Mouse (Mus musculus) midbrain, embryonic 12.5 days (tissue): ENCODE data around the gene Otulin. TPM values are rescaled to one million over a fixed set of nuclear protein-coding genes. Genes with fewer than 3 reads are reported as not detected.
A peak's percentile ranks its signal among the peaks of the same experiment; 100 is the strongest.

Experiments used
- ATAC-seq: fragments of 200-750 bp; cut with Nextera tagmentation; 2 replicates; pipeline ENCODE4 v1.8.0; 2017; ENCODE audit warnings: low read depth, moderate TSS enrichment, moderate library complexity; ENCODE audit not compliant: low FRiP score
- H3K27ac ChIP-seq: fragments of 300-500 bp; sonication (generic); replicated peaks from 2 replicates; pipeline ENCODE4 v1.5.1; 2016; ENCODE audit warnings: mild to moderate bottlenecking
- H3K27me3 ChIP-seq: fragments of 300-500 bp; sonication (generic); 2 replicates; pipeline ENCODE4 v1.6.1; 2016; ENCODE audit warnings: mild to moderate bottlenecking
- H3K36me3 ChIP-seq: fragments of 300-500 bp; sonication (generic); 2 replicates; pipeline ENCODE4 v1.6.1; 2016
- H3K4me1 ChIP-seq: fragments of 300-500 bp; sonication (generic); 2 replicates; pipeline ENCODE4 v1.6.1; 2016
- H3K4me2 ChIP-seq: fragments of 300-500 bp; sonication (generic); replicated peaks from 2 replicates; pipeline ENCODE4 v1.6.1; 2016; ENCODE audit warnings: mild to moderate bottlenecking, moderate library complexity
- H3K4me3 ChIP-seq: fragments of 300-500 bp; sonication (generic); 2 replicates; pipeline ENCODE4 v1.5.1; 2016; ENCODE audit warnings: mild to moderate bottlenecking
- H3K9ac ChIP-seq: fragments of 300-500 bp; sonication (generic); replicated peaks from 2 replicates; pipeline ENCODE4 v1.6.1; 2016; ENCODE audit warnings: mild to moderate bottlenecking, moderate library complexity
- H3K9me3 ChIP-seq: fragments of 300-500 bp; sonication (generic); 2 replicates; pipeline ENCODE4 v1.6.1; 2016; ENCODE audit warnings: mild to moderate bottlenecking
- WGBS: fragments of 180-500 bp; shearing (Covaris S2); methylation state at CpG from one replicate; pipeline ENCODE4 v1.1.7; 2016; 5-methylcytosine and 5-hydroxymethylcytosine counted together
- polyA plus RNA-seq: library from polyadenylated mRNA; unstranded; fragments of >200 nt; fragmentation: Nextera tagmentation; extraction: Ambion mirVana; gene quantifications from 2 replicates; pipeline ENCODE4 v1.2.1, GENCODE M21; 2016

Otulin gene
- polyA plus RNA-seq, 1 experiment from 2014 or later = 29.0 TPM

DNA sequence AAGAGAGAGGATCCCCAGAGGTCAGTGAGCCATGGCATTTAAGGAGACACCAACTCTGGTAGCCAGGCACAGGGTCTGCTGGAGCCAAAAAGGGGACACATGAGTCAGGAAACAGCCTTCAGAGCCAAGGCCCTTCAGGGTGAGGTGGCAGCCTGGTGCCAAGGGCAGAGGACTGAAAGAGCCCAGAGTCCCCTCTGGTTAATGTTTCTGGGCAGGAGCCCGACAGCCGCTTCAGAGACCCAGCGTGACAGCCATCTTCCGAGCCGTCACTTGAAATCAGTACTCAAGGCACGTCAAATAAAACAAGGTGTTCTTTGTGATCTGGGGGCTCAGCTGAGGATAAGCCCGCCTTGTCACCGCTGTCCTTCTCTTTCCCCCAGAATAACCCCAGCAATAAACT lies 59.3 kb downstream of the Otulin start:
- Histone ChIP-seq H3K27me3 (no peaks in the 10 kb centered on the region), H3K4me3 (no peak overlapping the region), H3K27ac (no peak overlapping the region), H3K9me3 (no peaks in the 10 kb centered on the region), H3K9ac (no peak overlapping the region), H3K36me3 (peaks cover 20% of the 10 kb centered on the region), H3K4me1 (no peaks in the 10 kb centered on the region), H3K4me2 (no peak overlapping the region)
- WGBS = 89% methylated on average over 8 of the region's 8 CpGs
- ATAC-seq = no peak

- WGBS = 92% methylated on average over 4 of the region's 4 CpGs
- Histone ChIP-seq H3K27ac (no peak overlapping the region), H3K4me2 (no peak overlapping the region), H3K4me3 (no peak overlapping the region), H3K36me3 (peaks cover 23% of the 10 kb centered on the region), H3K27me3 (no peaks in the 10 kb centered on the region), H3K9me3 (no peaks in the 10 kb centered on the region), H3K9ac (no peak overlapping the region), H3K4me1 (no peaks in the 10 kb centered on the region)
- no peak for ATAC-seq
Measured at GRCm38 (mm10) chr15:27570385-27570784, 60.1 kb downstream of the Otulin start.

DNA sequence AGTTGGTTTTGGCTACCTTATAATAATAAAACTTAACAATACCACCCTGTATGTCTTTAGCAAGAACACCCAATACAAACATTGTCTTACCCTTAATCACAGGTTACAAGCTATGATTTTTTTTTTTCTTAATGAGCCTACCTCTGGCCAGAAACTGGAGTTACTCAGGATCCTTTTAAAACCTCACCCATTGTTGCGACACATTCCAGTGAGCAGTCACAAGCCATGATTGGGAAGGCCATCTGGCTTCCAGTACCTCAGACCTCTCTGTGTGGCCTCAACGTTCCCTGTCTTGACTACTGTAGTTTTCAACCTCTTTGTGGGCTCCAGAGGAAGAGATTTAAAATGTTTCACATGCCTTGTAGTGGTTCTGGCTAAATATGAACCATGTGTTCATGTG lies 60.6 kb downstream of the Otulin start:
- Histone ChIP-seq H3K9ac (no peak overlapping the region), H3K27me3 (no peaks in the 10 kb centered on the region), H3K27ac (no peak overlapping the region), H3K9me3 (no peaks in the 10 kb centered on the region), H3K4me2 (no peak overlapping the region), H3K4me3 (no peak overlapping the region), H3K36me3 (peaks cover 24% of the 10 kb centered on the region), H3K4me1 (no peaks in the 10 kb centered on the region)
- no peak for ATAC-seq
- 80% methylated on average over 2 of the region's 2 CpGs for WGBS

DNA sequence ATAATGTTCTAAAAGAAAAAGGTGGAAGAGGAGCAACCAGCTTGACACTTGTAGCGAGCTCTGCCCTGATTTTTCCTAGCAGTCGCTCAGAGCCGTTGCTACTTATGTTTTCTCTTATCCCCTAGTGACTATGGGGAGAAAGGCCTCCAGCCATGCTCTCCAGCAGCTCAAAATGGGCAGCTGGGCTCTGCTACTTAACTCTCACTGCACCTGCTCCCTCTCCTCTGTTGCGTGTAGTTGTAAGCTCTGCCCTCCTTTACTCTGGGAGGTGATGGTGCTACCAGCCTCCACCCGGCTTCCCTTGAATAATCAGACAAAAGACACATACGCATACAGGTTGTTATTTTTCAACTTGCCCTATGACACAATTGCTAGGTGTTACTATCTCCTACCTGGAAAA lies 62.1 kb downstream of the Otulin start:
- no peak overlapping the region for H3K27ac ChIP-seq
- peaks cover 27% of the 10 kb centered on the region for H3K36me3 ChIP-seq
- no peak overlapping the region for H3K4me3 ChIP-seq
- no peak overlapping the region for H3K9ac ChIP-seq
- WGBS = 79% methylated on average over 6 of the region's 6 CpGs
- H3K4me2 ChIP-seq = no peak overlapping the region
- H3K27me3 ChIP-seq = no peaks in the 10 kb centered on the region
- H3K9me3 ChIP-seq = no peaks in the 10 kb centered on the region
- no peaks in the 10 kb centered on the region for H3K4me1 ChIP-seq
- peak; percentile 70 for ATAC-seq

- no peak for ATAC-seq
- peaks cover 20% of the 10 kb centered on the region for H3K36me3 ChIP-seq
Measured at GRCm38 (mm10) chr15:27567356-27567755, 63.1 kb downstream of the Otulin start.

DNA sequence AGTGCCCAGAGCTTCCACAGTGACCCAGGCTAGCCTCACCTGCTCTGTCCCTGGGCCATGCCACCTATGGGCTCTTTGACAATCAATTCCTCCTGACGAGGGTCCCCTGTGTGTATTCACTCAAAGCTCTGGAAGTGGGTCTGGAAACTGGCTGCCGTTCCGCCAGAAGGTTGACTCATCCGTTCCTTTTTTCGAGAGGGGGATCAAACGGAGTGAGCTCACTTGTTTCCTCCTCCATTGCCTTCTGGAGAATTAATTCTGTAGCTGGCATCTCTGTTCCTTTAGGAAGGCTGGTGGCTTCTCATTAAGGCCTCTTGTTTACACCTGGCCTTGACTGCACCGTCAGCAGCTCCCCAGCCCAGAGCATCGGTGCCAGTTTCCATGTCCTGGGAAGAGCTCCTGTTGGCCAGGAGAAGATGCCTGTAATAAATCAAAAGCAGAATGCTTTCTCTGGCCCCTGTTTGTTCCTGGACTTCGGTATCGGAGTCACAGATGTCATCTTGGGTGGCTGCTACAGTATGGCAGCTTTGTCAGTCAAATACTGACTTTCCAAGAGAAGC lies 64.8 kb downstream of the Otulin start:
- Histone ChIP-seq H3K27me3 (0 out of 2 replicates have a peak, but pooled peaks cover 1% of the 10 kb centered on the region), H3K4me2 (no peak overlapping the region), H3K9ac (no peak overlapping the region), H3K9me3 (no peaks in the 10 kb centered on the region), H3K4me1 (no peaks in the 10 kb centered on the region), H3K27ac (no peak overlapping the region), H3K36me3 (peaks cover 17% of the 10 kb centered on the region), H3K4me3 (no peak overlapping the region)
- WGBS = 93% methylated on average over 10 of the region's 10 CpGs
- no peak for ATAC-seq

More at GRCm38 (mm10) chr15:27567356-27567755, 63.1 kb downstream of the Otulin start:
- whole genome bisulfite sequencing = 91% methylated on average over 16 of the region's 16 CpGs
- Histone ChIP-seq H3K4me3 (no peak overlapping the region), H3K27ac (no peak overlapping the region), H3K9ac (no peak overlapping the region), H3K4me2 (no peak overlapping the region), H3K27me3 (no peaks in the 10 kb centered on the region), H3K9me3 (no peaks in the 10 kb centered on the region), H3K4me1 (no peaks in the 10 kb centered on the region)

DNA sequence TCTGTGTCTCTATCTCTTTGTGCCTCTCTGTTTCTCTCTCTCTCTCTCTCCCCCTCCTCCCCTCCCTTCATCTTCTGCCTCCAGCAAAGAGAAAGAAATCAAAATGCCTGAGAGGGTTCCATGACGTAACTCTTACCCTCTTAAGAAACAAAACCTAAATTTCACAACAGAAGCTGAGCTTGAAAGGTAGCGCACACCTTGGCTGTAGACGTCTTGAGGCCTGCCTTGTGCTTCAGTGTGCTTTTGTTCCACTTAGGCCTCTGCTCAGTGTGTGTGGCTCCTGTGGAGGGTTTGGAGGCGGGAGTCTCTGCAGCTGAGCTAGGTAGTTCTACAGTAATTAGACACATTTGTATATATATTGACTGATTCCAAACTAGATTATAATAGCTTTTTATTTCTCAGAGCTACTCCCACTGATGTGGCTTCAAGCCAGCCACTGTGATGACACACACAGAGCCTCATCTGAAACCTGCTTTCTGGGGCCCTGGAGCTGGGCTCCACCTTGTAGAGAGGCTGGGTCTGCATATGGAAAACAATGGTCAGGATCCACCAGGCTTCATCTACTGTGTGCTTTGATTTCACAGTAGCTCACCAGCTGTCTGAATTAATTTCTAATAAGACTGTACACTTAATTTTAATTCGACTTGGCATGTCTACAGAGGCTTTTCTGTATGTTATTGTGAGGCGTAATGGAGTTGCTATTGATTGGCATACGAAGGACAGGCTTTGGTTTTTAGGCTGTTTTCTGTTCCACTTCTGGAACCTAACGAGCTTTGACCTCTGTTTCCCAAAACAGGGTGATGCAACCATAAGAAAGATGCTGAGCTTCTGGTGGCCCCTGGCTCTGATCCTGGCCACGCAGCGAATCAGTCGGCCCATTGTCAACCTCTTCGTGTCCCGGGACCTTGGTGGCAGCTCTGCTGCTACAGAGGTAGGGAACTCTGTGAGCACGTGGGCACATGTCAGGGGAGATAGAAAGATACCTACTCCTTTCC lies 66.1 kb downstream of the Otulin start:
- Histone ChIP-seq H3K9ac (no peak overlapping the region), H3K9me3 (no peaks in the 10 kb centered on the region), H3K36me3 (peaks cover 17% of the 10 kb centered on the region), H3K4me3 (no peak overlapping the region), H3K27me3 (peaks cover 6% of the 10 kb centered on the region; the same call in 1 of the 2 replicates), H3K4me2 (no peak overlapping the region), H3K27ac (no peak overlapping the region; the same call in 1 of the 2 replicates), H3K4me1 (no peaks in the 10 kb centered on the region)
- WGBS = 87% methylated on average over 14 of the region's 14 CpGs
- 0 out of 2 replicates have a peak, but pooled peaks have one; percentile 50 for ATAC-seq

DNA sequence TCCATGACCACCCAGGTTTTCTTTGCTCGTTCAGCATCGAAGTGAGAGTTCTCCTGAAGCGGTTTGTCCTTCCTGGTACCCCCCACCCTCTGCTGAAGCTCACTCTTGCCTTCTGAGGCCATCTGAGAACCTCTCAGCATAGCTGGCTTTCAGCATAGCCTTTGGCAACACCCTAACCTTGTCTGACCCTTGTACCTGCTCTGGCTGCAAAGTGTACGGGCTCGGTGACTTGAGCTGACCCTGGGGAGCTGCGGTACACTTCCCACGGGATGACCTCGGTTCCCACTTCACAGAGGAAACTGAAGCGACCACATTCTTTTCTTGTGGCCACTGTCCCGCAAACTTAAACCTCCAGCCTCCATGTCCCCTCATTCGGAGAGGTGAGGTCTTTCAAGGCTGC lies 70.2 kb downstream of the Otulin start:
- H3K36me3 ChIP-seq = peaks cover 4% of the 10 kb centered on the region; the same call in 1 of the 2 replicates
- no peak overlapping the region for H3K4me3 ChIP-seq
- H3K27ac ChIP-seq = no peak overlapping the region
- no peak overlapping the region for H3K4me2 ChIP-seq
- 90% methylated on average over 11 of the region's 11 CpGs for WGBS
- H3K4me1 ChIP-seq = 0 out of 2 replicates have a peak, but pooled peaks cover 7% of the 10 kb centered on the region
- peaks cover 6% of the 10 kb centered on the region; the same call in 1 of the 2 replicates for H3K27me3 ChIP-seq
- ATAC-seq = no peak
- no peak overlapping the region for H3K9ac ChIP-seq
- H3K9me3 ChIP-seq = no peaks in the 10 kb centered on the region

- Histone ChIP-seq H3K27ac (no peak overlapping the region), H3K9me3 (no peaks in the 10 kb centered on the region), H3K9ac (no peak overlapping the region), H3K4me3 (no peak overlapping the region), H3K27me3 (peaks cover 6% of the 10 kb centered on the region; the same call in 1 of the 2 replicates), H3K4me1 (0 out of 2 replicates have a peak, but pooled peaks cover 7% of the 10 kb centered on the region), H3K4me2 (no peak overlapping the region), H3K36me3 (no peaks in the 10 kb centered on the region)
- 57% methylated on average over 16 of the region's 16 CpGs for WGBS
- ATAC-seq = peak; percentile 48; the same call in 1 of the 2 replicates
Measured at GRCm38 (mm10) chr15:27558456-27559147, 71.9 kb downstream of the Otulin start.

DNA sequence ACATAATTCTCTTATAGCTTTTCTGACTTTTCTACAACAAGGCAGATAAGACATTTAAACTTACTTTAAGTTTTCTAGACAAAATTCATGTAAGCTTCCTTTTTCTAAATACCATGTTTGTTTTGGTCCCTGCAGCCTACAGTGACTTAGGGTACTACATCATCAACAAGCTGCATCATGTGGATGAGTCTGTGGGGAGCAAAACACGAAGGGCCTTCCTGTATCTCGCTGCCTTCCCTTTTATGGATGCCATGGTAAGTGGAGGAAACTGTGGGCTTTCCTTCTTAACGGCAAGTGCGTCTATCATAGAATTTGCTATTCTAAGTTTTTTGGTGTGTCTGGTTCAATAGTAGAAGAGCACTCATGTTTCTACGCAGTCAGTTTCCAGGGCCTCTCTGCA lies 76.9 kb downstream of the Otulin start:
- H3K4me2 ChIP-seq = no peak overlapping the region
- no peak overlapping the region for H3K4me3 ChIP-seq
- no peak overlapping the region for H3K27ac ChIP-seq
- no peaks in the 10 kb centered on the region for H3K9me3 ChIP-seq
- H3K27me3 ChIP-seq = no peaks in the 10 kb centered on the region
- peaks cover 13% of the 10 kb centered on the region; the same call in 1 of the 2 replicates for H3K4me1 ChIP-seq
- H3K36me3 ChIP-seq = no peaks in the 10 kb centered on the region
- 95% methylated on average over 5 of the region's 5 CpGs for WGBS
- H3K9ac ChIP-seq = no peak overlapping the region
- ATAC-seq = no peak

GRCm38 (mm10) chr15:27552129-27552700 lies 78.3 kb downstream of the Otulin start:
- H3K27ac ChIP-seq = no peak overlapping the region
- no peak overlapping the region for H3K9ac ChIP-seq
- H3K9me3 ChIP-seq = no peaks in the 10 kb centered on the region
- H3K36me3 ChIP-seq = no peaks in the 10 kb centered on the region
- no peaks in the 10 kb centered on the region for H3K27me3 ChIP-seq
- WGBS = 87% methylated on average over 10 of the region's 10 CpGs
- peaks cover 11% of the 10 kb centered on the region; the same call in 1 of the 2 replicates for H3K4me1 ChIP-seq
- H3K4me3 ChIP-seq = no peak overlapping the region
- H3K4me2 ChIP-seq = no peak overlapping the region
- ATAC-seq = no peak
